In genomic region chr5:34466079-34466478, GRCm38 (mm10) we compare ENCODE assay signal across 13 mouse cellular contexts. TPM values are rescaled to one million over a fixed set of nuclear protein-coding genes. Genes with fewer than 3 reads are reported as not detected.
DNase-seq lines count a peak whose midpoint lies in the region; ATAC-seq lines count a peak whose summit lies in the region.
"Had no signal": no experiment of that assay in that cellular context is flagged by ENCODE, and none has a peak within 500 bp of the region (broad histone marks: within the 10 kb centered on the region; RNA-seq: fewer than 3 reads in every experiment).

No protein-coding gene starts in this region.

- DNase-seq in kidney, postnatal 14 days: peak; percentile 34
- no peak for DNase-seq in kidney, postnatal 36 days
- peak; percentile 45 for DNase-seq in CD4-positive, CD25-positive, alpha-beta regulatory T cell, adult 2 months (ENCODE audit: low read depth, low spot score)
- peak; percentile 27 for DNase-seq in ZHBTc4 (ENCODE audit: low read depth, low spot score)
- DNase-seq in thymus, postnatal 10 days (ENCODE audit: low spot score in 2 of 2): peak; percentile 12 to 23
- no peak for DNase-seq in heart, adult 8-10 months (ENCODE audit: low spot score)
- DNase-seq: cerebellum, adult 11 months; gastrocnemius, postnatal 36 days; heart, postnatal 4 days; kidney, postnatal 25 days had no signal

- ATAC-seq in cerebellum, adult (ENCODE audit: insufficient number of reproducible peaks, low FRiP score, low TSS enrichment): no peak
- ATAC-seq: midbrain, embryonic 15.5 days; Patski had no signal

RNA-seq across cellular contexts. Expression of gene Tnip2, which starts 47.7 kb away (rescaled TPM):
- 1 to 10 TPM; 6.6 to 8.4 (median 7.7) TPM for total RNA-seq in heart, adult 8-10 months (2022)

RNA-seq across cellular contexts. Expression of gene Sh3bp2, which starts 59.6 kb away (rescaled TPM):
- 1 to 10 TPM; 1.3 to 3.6 (median 1.8) TPM for total RNA-seq in heart, adult 8-10 months (2022)

Comparison
In these comparisons a context has a peak if more than half of its experiments do, and no peak if none do; other contexts are left out.
1. DNase-seq: peak in kidney, postnatal 14 days (single experiment), CD4-positive, CD25-positive, alpha-beta regulatory T cell, adult 2 months (single experiment), ZHBTc4 (single experiment) and thymus, postnatal 10 days (2 of 2); none in kidney, postnatal 36 days (0 of 2) and heart, adult 8-10 months (single experiment).